Mouse (Mus musculus): Measurements from ENCODE around the gene Ubald2.

DNA sequence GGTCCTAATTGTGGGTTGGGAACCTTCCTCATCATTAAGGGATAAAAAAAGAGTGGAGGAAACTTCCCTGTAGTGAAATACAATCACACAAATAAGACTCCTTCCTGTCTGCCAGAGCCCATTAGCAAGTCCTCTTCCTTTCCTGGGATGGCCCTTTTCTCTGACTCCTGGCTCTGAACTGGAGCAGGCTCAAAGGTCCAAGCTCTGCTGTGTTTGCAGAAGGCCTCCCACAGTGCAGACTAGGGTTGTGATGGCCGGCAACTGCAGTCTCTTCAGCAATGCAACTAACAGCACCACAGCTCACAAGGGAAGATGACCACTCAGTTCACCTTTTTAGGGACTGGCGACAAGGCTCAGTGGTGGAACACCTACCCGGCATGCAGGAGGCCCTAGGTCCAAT is 36.4 kb downstream of the Ubald2 start:
- TF ChIP-seq POLR2A (IDR thresholded peaks at IDR 0.05; ENCODE audit: borderline replicate concordance, insufficient read depth, low read length) (no peak), CTCF (IDR thresholded peaks at IDR 0.05; ENCODE audit: borderline replicate concordance, insufficient read depth, low read depth, low read length) (no peak)
